Mouse (Mus musculus) CH12.LX (cell line): Measurements from ENCODE around the gene Grk6.

ENCODE experiments used
- CTCF ChIP-seq, 2 experiments: IDR thresholded peaks in 1 of 2; conservative IDR thresholded peaks in 1 of 2; 2 replicates each; pipeline ENCODE4 v1.5.1; 2011 to 2012; ENCODE audit warnings: low read depth in 2 of 2, low read length in 2 of 2, improper control_type of control experiment in 1 of 2, inconsistent platforms in 1 of 2, mild to moderate bottlenecking in 1 of 2, moderate library complexity in 1 of 2
- EP300 ChIP-seq: IDR thresholded peaks from 2 replicates; pipeline ENCODE4 v1.6.1; 2011; ENCODE audit warnings: low read length, improper control_type of control experiment
- MAX ChIP-seq: IDR thresholded peaks from 2 replicates; pipeline ENCODE4 v1.6.1; 2011; ENCODE audit warnings: low read length, improper control_type of control experiment
- MYC ChIP-seq: IDR thresholded peaks from 2 replicates; pipeline ENCODE4 v1.6.1; 2011; ENCODE audit warnings: low read depth, mild to moderate bottlenecking, improper control_type of control experiment, low read length
- POLR2A ChIP-seq: IDR thresholded peaks from 2 replicates; pipeline ENCODE4 v1.6.1; 2011; ENCODE audit warnings: low read depth, mild to moderate bottlenecking, improper control_type of control experiment, low read length
- POLR2AphosphoS2 ChIP-seq: IDR thresholded peaks from 2 replicates; pipeline ENCODE4 v1.6.1; 2011; ENCODE audit warnings: low read depth, low read length, improper control_type of control experiment
- RAD21 ChIP-seq: IDR thresholded peaks from 2 replicates; pipeline ENCODE4 v1.6.1; 2011; ENCODE audit warnings: low read depth, mild to moderate bottlenecking, low read length, improper control_type of control experiment, moderate library complexity
- RCOR1 ChIP-seq: conservative IDR thresholded peaks from 2 replicates; pipeline ENCODE4 v1.6.1; 2012; ENCODE audit warnings: low read depth, mild to moderate bottlenecking, inconsistent platforms, low read length, improper control_type of control experiment
- SMC3 ChIP-seq: IDR thresholded peaks from 2 replicates; pipeline ENCODE4 v1.6.1; 2011; ENCODE audit warnings: low read depth, low read length, improper control_type of control experiment
- TBP ChIP-seq: conservative IDR thresholded peaks from 2 replicates; pipeline ENCODE4 v1.6.1; 2011; ENCODE audit warnings: low read depth, low read length, improper control_type of control experiment

DNA sequence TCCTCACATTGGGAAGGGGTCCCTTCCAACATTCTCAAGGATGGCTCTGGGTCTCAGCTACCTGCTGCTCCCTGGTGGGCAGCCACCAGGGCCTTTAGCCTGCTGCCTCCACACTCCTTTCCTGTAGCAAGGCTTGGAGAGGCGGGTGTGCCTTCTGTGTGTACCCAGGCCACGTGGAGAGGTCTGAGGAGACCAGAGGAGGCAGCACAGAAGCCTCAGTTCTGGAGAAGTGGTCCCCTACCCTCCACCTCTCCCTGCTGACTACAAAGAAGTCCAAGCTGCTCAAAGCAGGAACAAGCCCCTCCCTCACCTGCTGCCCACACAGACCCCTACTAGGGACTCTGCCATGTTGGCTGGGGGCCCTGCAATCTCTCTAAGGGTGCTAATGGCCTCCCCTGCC lies 49.4 kb downstream of the Grk6 start:
- TF ChIP-seq SMC3 (no peak), MYC (no peak), RAD21 (no peak), CTCF (conservative IDR thresholded peaks at IDR 0.05 in 1 of 2, IDR thresholded peaks at IDR 0.05 in 1 of 2; ENCODE audit: low read depth in 2 of 2, low read length in 2 of 2) (no peak), POLR2A (no peak), MAX (no peak), EP300 (no peak), RCOR1 (no peak), TBP (no peak), POLR2AphosphoS2 (no peak)
